Mouse (Mus musculus) spleen, postnatal 36 days (tissue): Measurements from ENCODE around the gene Patl2.
"Not testable (repeated sequence)": the region's sequence is repeated elsewhere in the genome, so short reads cannot be mapped to it uniquely, and the experiment has no call there.

ENCODE experiments used
- DNase-seq, 2 experiments: peaks; one replicate each; pipeline ENCODE4 v3.0.0; 2022; ENCODE audit warnings: low spot score in 2 of 2, mixed read lengths in 1 of 2

The Patl2 gene

GRCm38 (mm10) chr2:122145756-122146155 lies 40.2 kb downstream of the Patl2 start:
- no peak for DNase-seq

- no peak for DNase-seq
Observed at GRCm38 (mm10) chr2:122143111-122143510, 42.9 kb downstream of the Patl2 start.

- DNase-seq: no peak
Observed at GRCm38 (mm10) chr2:122141332-122141967, 44.5 kb downstream of the Patl2 start.

- DNase-seq: no peak
Observed at GRCm38 (mm10) chr2:122140815-122141214, 45.2 kb downstream of the Patl2 start.

GRCm38 (mm10) chr2:122137839-122138465 lies 48.0 kb downstream of the Patl2 start:
- peak; percentile 39 to 60 for DNase-seq

GRCm38 (mm10) chr2:122132618-122133017 lies 53.4 kb downstream of the Patl2 start:
- DNase-seq: no peak

- no peak for DNase-seq
Observed at GRCm38 (mm10) chr2:122132078-122132477, 53.9 kb downstream of the Patl2 start.

GRCm38 (mm10) chr2:122127635-122128034 lies 58.4 kb downstream of the Patl2 start:
- no peak for DNase-seq

GRCm38 (mm10) chr2:122126765-122127347 lies 59.1 kb downstream of the Patl2 start:
- DNase-seq: no peak

GRCm38 (mm10) chr2:122125680-122126572 lies 60.1 kb downstream of the Patl2 start:
- no peak for DNase-seq

GRCm38 (mm10) chr2:122117961-122118958 lies 67.7 kb downstream of the Patl2 start, which contains the start of gene Spg11:
Gene Spg11, minus strand, starts transcription at chr2:122118386.
- DNase-seq: peak; percentile 97 to 98

GRCm38 (mm10) chr2:122116888-122117287 lies 69.1 kb downstream of the Patl2 start:
- no peak for DNase-seq

GRCm38 (mm10) chr2:122109714-122110113 lies 76.3 kb downstream of the Patl2 start:
- DNase-seq: no peak

GRCm38 (mm10) chr2:122108101-122108500 lies 77.9 kb downstream of the Patl2 start:
- DNase-seq: no peak

GRCm38 (mm10) chr2:122102070-122102469 lies 83.9 kb downstream of the Patl2 start:
- peak; percentile 12 to 31 for DNase-seq

GRCm38 (mm10) chr2:122097686-122098085 lies 88.3 kb downstream of the Patl2 start:
- not testable (repeated sequence) for DNase-seq

- no peak for DNase-seq
Observed at GRCm38 (mm10) chr2:122093844-122094243, 92.1 kb downstream of the Patl2 start.

GRCm38 (mm10) chr2:122086446-122086845 lies 99.5 kb downstream of the Patl2 start:
- no peak for DNase-seq

GRCm38 (mm10) chr2:122081728-122082456 lies 104.1 kb downstream of the Patl2 start:
- DNase-seq: no peak
